Mouse (Mus musculus): ENCODE data around the gene Samm50. TPM values are rescaled to one million over a fixed set of nuclear protein-coding genes. Genes with fewer than 3 reads are reported as not detected.

Samm50 gene
- polyA plus RNA-seq, 1 experiment from 2014 or later, result 122 TPM

DNA sequence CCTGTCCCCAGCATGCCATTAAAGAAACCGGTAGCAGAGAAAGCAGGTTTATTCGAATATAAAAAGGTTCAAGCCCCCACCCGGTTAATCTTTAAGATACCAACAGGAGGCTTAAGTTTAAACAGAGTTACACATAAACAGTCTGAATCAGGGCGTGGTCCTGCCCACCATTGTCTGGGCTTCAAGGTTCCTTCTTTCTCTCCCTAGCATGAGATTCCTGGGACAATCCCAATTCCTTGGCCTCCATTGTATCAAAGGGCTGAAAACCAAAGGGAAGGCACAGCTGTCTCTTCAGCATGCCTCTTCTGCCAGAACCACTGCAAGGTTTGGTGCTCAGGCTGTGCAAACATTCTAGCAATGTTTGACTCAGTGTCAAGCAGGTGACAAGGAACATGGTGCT, 5.8 kb upstream of the Samm50 start:
- DNase-seq (ENCODE audit: low spot score), result no peak
- peaks cover 31% of the 10 kb centered on the region for H3K27me3 ChIP-seq (ENCODE audit: insufficient read depth, poor library complexity, severe bottlenecking)
- peaks cover 6% of the 10 kb centered on the region; the same call in 1 of the 2 replicates for H3K4me1 ChIP-seq
- no peak overlapping the region for H3K4me3 ChIP-seq
- H3K36me3 ChIP-seq, result no peaks in the 10 kb centered on the region
- H3K9me3 ChIP-seq, result no peaks in the 10 kb centered on the region
- 60% methylated on average over 4 of the region's 4 CpGs for WGBS
- no peak overlapping the region for H3K27ac ChIP-seq

- H3K36me3 ChIP-seq, result no peaks in the 10 kb centered on the region
- 0 out of 2 replicates have a peak, but pooled peaks cover 6% of the 10 kb centered on the region for H3K27me3 ChIP-seq (ENCODE audit: insufficient read depth, poor library complexity, severe bottlenecking)
- H3K9me3 ChIP-seq, result no peaks in the 10 kb centered on the region
- DNase-seq (ENCODE audit: low spot score), result no peak
- H3K4me1 ChIP-seq, result peaks cover 11% of the 10 kb centered on the region
- 44% methylated on average over 2 of the region's 2 CpGs for WGBS
- no peak overlapping the region for H3K27ac ChIP-seq
- no peak overlapping the region for H3K4me3 ChIP-seq
Observed at GRCm38 (mm10) chr15:84188887-84189530, 3.0 kb upstream of the Samm50 start.

- 32% methylated on average over 3 of the region's 3 CpGs for WGBS
- H3K36me3 ChIP-seq, result 0 out of 2 replicates have a peak, but pooled peaks cover 2% of the 10 kb centered on the region
- H3K27ac ChIP-seq, result no peak overlapping the region
- H3K9me3 ChIP-seq, result no peaks in the 10 kb centered on the region
- no peaks in the 10 kb centered on the region for H3K27me3 ChIP-seq (ENCODE audit: insufficient read depth, poor library complexity, severe bottlenecking)
- peaks cover 7% of the 10 kb centered on the region for H3K4me1 ChIP-seq
- DNase-seq (ENCODE audit: low spot score), result no peak
- H3K4me3 ChIP-seq, result no peak overlapping the region
Observed at GRCm38 (mm10) chr15:84189881-84190280, 2.2 kb upstream of the Samm50 start.

GRCm38 (mm10) chr15:84191724-84192057, 350 bp upstream of the Samm50 start:
- Histone ChIP-seq H3K27ac (peak overlapping the region; percentile 98), H3K9me3 (no peaks in the 10 kb centered on the region), H3K36me3 (peaks cover 16% of the 10 kb centered on the region), H3K4me3 (peak overlapping the region; percentile 99), H3K4me1 (peaks cover 7% of the 10 kb centered on the region), H3K27me3 (ENCODE audit: insufficient read depth, poor library complexity, severe bottlenecking) (no peaks in the 10 kb centered on the region)
- no peak for DNase-seq (ENCODE audit: low spot score)
- WGBS, result 2% methylated on average over 9 of the region's 9 CpGs

DNA sequence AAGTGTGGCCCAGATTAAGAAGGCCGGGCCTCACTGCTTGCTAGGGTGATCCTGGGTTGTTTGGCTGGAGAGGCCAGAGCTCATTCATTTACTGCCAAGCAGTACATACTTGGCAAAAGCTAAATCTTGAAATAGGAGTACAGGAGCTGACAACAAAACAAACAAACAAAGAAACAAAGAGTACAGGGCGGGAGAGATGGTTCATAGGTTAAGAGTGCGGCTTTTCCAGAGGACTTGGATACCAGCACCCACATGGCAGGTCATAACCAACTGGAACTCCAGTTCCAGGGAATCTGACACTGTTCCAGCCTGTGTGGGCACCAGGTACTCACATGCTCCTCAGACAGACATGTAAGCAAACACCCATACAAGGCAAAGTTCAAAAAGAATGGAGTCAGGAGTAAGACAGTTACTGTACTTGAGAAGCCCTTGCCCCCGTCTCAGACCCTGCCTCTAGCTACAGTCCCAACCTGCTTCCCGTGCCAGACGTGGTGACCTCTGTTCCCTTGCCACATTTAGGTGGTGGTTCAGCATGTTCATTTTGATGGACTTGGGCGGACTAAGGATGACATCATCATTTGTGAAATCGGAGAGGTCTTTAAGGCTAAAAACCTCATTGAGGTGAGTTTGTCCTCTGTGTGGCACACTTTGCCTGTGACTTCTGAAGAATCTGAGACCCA, 4.6 kb downstream of the Samm50 start:
- Histone ChIP-seq H3K36me3 (peaks cover 66% of the 10 kb centered on the region), H3K27ac (no peak overlapping the region)
- no peak for DNase-seq (ENCODE audit: low spot score)

GRCm38 (mm10) chr15:84207327-84207726, 15.3 kb downstream of the Samm50 start:
- Histone ChIP-seq H3K27me3 (ENCODE audit: insufficient read depth, poor library complexity, severe bottlenecking) (no peaks in the 10 kb centered on the region), H3K4me1 (peaks cover 8% of the 10 kb centered on the region), H3K27ac (no peak overlapping the region), H3K9me3 (no peaks in the 10 kb centered on the region), H3K36me3 (peaks cover 93% of the 10 kb centered on the region), H3K4me3 (no peak overlapping the region)
- WGBS, result 87% methylated on average over 4 of the region's 4 CpGs
- no peak for DNase-seq (ENCODE audit: low spot score)

More for the DNA sequence above, 4.6 kb downstream of the Samm50 start:
- Histone ChIP-seq H3K27me3 (ENCODE audit: insufficient read depth, poor library complexity, severe bottlenecking) (no peaks in the 10 kb centered on the region), H3K9me3 (no peaks in the 10 kb centered on the region), H3K4me1 (peaks cover 7% of the 10 kb centered on the region), H3K4me3 (no peak overlapping the region)
- WGBS, result 89% methylated on average over 8 of the region's 8 CpGs

DNA sequence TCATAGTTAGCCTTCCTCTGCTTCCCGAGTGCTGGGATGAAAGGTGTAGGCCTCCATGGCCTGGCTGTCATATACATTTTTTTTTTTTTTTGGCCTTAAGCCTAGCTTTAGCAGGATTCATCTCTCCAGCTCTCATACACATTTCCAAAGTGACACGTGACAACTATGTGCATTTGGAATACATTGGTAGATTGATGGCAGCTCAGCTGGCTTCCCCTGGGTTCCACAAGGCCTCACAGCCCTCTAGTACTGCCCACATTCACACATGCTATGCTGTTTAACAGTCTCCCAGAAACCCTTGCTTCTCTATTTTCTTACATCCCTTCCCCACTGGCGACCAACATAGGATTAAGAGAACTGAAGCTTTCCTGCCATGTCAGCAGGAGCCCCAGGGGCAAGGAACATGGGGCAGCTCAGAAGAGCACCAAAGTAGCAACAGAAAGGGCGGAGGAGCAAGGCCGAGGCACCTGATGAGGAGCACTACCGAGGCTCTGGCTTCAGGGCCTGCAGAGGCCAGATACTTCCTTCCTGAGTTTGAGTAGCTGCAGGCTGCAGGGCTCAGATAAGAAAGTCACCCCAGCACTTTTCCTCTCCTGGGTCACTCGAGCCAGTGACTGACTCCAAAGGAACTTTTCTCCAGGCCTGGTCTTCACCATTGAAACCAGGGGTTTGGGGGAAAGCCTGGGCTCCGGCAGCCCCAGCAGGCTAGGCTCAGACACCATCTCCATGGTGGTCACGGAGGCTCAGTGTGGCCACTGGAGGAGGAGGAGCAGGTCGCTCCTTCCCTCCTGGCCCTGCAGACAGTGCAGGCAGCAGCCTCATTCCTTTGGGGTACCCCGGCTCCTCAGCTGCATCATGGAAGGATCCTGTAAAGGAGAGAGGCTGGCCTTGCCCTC, 17.7 kb downstream of the Samm50 start:
- DNase-seq (ENCODE audit: low spot score), result peak; percentile 89
- Histone ChIP-seq H3K27me3 (ENCODE audit: insufficient read depth, poor library complexity, severe bottlenecking) (no peaks in the 10 kb centered on the region), H3K9me3 (no peaks in the 10 kb centered on the region), H3K4me3 (no peak overlapping the region), H3K27ac (peak overlapping the region; percentile 76), H3K36me3 (peaks cover 89% of the 10 kb centered on the region), H3K4me1 (peaks cover 29% of the 10 kb centered on the region)
- 67% methylated on average over 11 of the region's 11 CpGs for WGBS

DNA sequence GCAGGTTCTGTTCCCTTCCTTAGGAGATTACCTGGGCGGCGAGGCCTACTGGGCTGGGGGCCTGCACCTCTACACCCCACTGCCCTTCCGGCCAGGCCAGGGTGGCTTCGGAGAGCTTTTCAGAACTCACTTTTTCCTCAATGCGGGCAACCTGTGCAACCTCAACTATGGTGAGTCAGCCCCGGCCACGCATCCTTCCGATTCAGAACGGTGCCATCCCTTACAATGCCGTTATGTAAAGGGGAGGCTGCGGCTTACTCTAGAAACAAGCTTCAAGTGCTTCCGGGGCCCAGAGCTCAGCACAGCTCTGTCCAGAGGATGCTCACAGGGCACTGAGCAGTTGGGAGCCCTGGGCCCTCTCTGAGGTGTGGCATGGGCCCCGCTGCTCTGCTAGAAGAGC, 18.4 kb downstream of the Samm50 start:
- peaks cover 36% of the 10 kb centered on the region for H3K4me1 ChIP-seq
- peaks cover 85% of the 10 kb centered on the region for H3K36me3 ChIP-seq
- H3K4me3 ChIP-seq, result no peak overlapping the region
- no peaks in the 10 kb centered on the region for H3K27me3 ChIP-seq (ENCODE audit: insufficient read depth, poor library complexity, severe bottlenecking)
- H3K9me3 ChIP-seq, result no peaks in the 10 kb centered on the region
- DNase-seq (ENCODE audit: low spot score), result no peak
- WGBS, result 91% methylated on average over 13 of the region's 13 CpGs
- H3K27ac ChIP-seq, result peak overlapping the region; percentile 76

DNA sequence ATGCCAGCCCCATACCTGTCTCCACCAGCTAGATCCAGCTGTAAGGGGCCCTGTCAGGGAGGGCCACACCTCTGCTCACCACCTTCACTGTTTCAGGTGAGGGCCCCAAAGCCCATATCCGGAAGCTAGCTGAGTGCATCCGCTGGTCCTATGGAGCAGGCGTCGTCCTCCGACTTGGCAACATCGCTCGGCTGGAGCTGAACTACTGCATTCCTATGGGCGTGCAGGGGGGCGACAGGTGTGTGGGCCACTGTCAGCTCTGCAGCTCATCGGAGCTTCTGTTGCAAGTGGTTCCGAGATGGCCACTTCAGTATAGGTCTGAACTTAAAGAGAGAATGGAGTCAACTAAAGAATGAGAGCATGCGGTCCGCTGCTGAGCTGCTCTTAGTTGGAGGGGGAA, 18.9 kb downstream of the Samm50 start:
- no peaks in the 10 kb centered on the region for H3K9me3 ChIP-seq
- H3K4me3 ChIP-seq, result no peak overlapping the region
- peak overlapping the region; percentile 76; the same call in 1 of the 2 replicates for H3K27ac ChIP-seq
- H3K36me3 ChIP-seq, result peaks cover 80% of the 10 kb centered on the region
- H3K4me1 ChIP-seq, result peaks cover 40% of the 10 kb centered on the region
- DNase-seq (ENCODE audit: low spot score), result no peak
- 92% methylated on average over 13 of the region's 13 CpGs for WGBS
- no peaks in the 10 kb centered on the region for H3K27me3 ChIP-seq (ENCODE audit: insufficient read depth, poor library complexity, severe bottlenecking)

DNA sequence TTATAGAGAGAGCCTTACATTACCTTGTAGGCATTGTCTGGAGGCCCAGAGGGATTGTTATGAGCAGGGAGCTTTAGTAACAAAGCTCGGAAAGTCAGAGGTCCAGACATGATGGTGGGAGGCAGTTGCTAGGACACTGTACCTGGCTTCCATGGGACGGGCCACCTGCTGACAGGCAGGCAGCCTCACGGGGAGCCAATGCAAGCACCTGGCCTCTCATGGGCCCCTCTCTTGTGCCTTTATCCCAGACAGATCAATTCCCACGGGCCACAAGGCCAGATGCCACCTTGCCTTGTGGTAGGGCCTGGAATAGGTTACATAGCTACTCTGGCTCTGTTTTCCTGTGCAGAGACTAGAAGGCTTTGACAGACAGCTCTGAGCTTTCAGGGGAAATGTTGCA, 19.5 kb downstream of the Samm50 start:
- H3K36me3 ChIP-seq, result peaks cover 74% of the 10 kb centered on the region
- WGBS, result 77% methylated on average over 4 of the region's 4 CpGs
- H3K4me1 ChIP-seq, result peaks cover 47% of the 10 kb centered on the region
- H3K27me3 ChIP-seq (ENCODE audit: insufficient read depth, poor library complexity, severe bottlenecking), result no peaks in the 10 kb centered on the region
- no peaks in the 10 kb centered on the region for H3K9me3 ChIP-seq
- no peak overlapping the region for H3K4me3 ChIP-seq
- H3K27ac ChIP-seq, result peak overlapping the region; percentile 29; the same call in 1 of the 2 replicates
- DNase-seq (ENCODE audit: low spot score), result no peak

DNA sequence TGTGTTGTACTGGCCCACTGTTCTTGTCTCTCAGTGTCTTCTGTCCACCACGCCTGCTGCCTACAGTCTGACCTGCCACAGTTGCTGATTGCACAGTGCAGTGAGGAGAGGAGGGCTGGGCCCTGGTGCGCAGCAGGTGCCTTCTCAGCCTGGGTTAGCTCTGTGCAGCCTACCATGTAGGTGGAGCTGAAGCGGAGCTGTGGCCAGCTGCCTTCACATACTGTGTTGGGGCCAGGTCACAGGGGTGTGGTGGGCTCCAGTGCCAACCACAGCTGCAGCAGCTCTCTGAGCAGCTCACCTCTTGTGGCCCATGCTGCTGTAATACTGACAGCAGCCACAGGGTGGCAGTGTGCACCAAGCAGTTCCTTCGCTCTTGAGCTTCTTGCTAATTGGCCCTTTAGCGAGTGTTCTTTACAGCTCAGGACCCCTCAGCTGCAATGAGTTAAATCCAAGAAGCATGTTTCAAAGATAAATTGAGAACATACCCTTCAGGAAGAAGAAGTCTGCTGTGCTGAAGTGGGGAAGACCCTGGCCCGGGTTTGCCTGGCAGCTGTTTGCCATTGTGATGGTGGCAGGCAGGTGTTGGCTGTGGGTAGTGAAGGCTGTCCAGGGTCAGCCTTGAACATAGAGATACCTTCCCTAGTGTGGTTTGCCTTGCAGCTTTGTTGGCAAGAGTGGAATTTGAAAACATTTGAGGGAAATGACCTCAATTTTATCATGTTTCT, 20.2 kb downstream of the Samm50 start:
- H3K27ac ChIP-seq, result peak overlapping the region; percentile 29; the same call in 1 of the 2 replicates
- 53% methylated on average over 6 of the region's 6 CpGs for WGBS
- H3K36me3 ChIP-seq, result peaks cover 68% of the 10 kb centered on the region
- H3K4me1 ChIP-seq, result peaks cover 52% of the 10 kb centered on the region
- H3K27me3 ChIP-seq (ENCODE audit: insufficient read depth, poor library complexity, severe bottlenecking), result no peaks in the 10 kb centered on the region
- peak; percentile 90 for DNase-seq (ENCODE audit: low spot score)
- no peaks in the 10 kb centered on the region for H3K9me3 ChIP-seq
- no peak overlapping the region for H3K4me3 ChIP-seq

DNA sequence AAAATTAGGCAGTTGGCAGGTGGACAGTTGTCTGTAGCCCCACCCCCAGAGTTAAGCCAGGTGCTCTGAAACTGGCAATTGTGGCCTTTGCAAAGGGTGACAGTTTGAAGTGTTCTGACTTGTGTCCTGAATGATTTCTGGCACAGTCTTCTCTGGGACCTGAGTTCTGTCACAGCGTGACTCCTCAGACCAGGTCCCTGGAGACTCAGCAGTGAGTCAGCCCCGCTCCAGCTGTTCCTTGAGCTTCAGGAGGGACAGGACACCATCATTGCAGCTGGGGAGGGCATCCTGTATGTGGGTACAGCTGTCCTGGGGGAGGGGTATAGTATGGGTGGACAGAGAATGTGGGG, 20.7 kb downstream of the Samm50 start:
- Histone ChIP-seq H3K27me3 (ENCODE audit: insufficient read depth, poor library complexity, severe bottlenecking) (no peaks in the 10 kb centered on the region), H3K4me3 (no peak overlapping the region), H3K9me3 (no peaks in the 10 kb centered on the region), H3K36me3 (peaks cover 62% of the 10 kb centered on the region), H3K27ac (no peak overlapping the region; the same call in 1 of the 2 replicates), H3K4me1 (peaks cover 58% of the 10 kb centered on the region)
- no peak for DNase-seq (ENCODE audit: low spot score)
- 89% methylated on average over 2 of the region's 2 CpGs for WGBS

Measured in heart, embryonic 10.5 days (tissue).